Mouse (Mus musculus) common myeloid progenitor, adult 5-6 weeks (primary cell): ENCODE measurements at regions not wholly inside any gene's neighbourhood (a gene's known extent, or its start where the extent isn't known, plus 50 kb on each side); places are given as distances from the start of the nearest gene placed in this dataset.

Experiments used
- ATAC-seq: replicated peaks from 2 replicates; pipeline ENCODE4 v1.8.0; 2016; ENCODE audit warnings: low read depth, mild to moderate bottlenecking, moderate TSS enrichment, inconsistent platforms; ENCODE audit not compliant: poor library complexity, severe bottlenecking

GRCm38 (mm10) chr6:112218248-112218647 lies 55.3 kb upstream of the Lmcd1 start:
- no peak for ATAC-seq

- no peak for ATAC-seq
Observed at GRCm38 (mm10) chr6:112219641-112220040, 53.9 kb upstream of the Lmcd1 start.

DNA sequence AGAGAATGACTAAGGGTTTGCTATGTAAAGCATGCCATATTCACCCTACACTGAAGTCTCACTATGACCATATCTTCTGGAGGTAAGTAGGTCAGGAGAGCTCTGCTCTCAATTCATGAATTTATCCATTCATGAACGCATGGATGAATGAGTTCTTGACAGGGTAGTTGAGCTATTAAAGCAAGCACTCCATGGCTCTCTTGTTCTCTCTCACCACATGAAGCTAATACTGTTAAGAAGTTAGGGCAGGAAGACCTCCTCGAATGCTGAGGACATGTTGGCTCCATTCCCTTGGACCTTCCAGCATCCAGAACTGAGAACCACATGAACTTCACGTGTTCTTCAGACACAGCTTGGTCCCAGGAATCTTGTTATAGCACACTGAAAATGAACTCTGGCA lies 53.4 kb upstream of the Lmcd1 start:
- ATAC-seq = no peak

DNA sequence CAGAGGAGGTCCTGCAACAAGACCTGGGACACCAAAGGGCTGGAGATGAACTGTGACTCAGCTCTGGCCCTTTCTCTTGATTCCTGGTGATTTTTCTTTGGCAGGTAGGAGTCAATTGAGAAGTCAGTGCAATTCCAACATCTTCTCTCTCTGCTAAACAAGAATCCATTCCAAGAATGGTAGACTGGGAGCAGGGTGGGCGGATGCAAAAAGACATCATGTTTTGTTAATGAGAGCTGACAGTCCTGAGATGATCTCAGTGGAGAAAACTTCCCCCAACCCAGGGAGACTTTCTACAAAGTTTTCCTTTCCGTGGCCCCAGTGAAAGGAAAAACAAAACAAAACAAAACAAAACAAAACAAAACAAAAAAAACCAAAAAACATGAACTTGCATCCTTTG lies 52.2 kb upstream of the Lmcd1 start:
- no peak for ATAC-seq

GRCm38 (mm10) chr6:112223325-112223724 lies 50.2 kb upstream of the Lmcd1 start:
- no peak for ATAC-seq
